Comparison of ENCODE assay signal across 9 mouse cellular contexts in genomic region chr11:48775483-48775882, GRCm38 (mm10). TPM values are rescaled to one million over a fixed set of nuclear protein-coding genes. Genes with fewer than 3 reads are reported as not detected.
DNase-seq lines count a peak whose midpoint lies in the region; ATAC-seq and TF ChIP-seq lines count a peak whose summit lies in the region.
"Had no signal": no experiment of that assay in that cellular context is flagged by ENCODE, and none has a peak within 500 bp of the region (broad histone marks: within the 10 kb centered on the region; RNA-seq: fewer than 3 reads in every experiment).

No protein-coding gene starts in this region.

- H3K4me1 ChIP-seq in ES-E14 (ENCODE audit: control insufficient read depth in 2 of 2, insufficient read depth in 2 of 2, low read length in 2 of 2, poor library complexity in 1 of 2): peaks cover 1 to 9% of the 10 kb centered on the region in 2 experiments; a peak in 3 of 4 replicates
- no peaks in the 10 kb centered on the region for H3K4me1 ChIP-seq in heart, postnatal 0 days (ENCODE audit: control insufficient read depth, insufficient read depth)
- H3K4me1 ChIP-seq in midbrain, embryonic 14.5 days (ENCODE audit: control insufficient read depth, insufficient read depth, low read length): peaks cover 5% of the 10 kb centered on the region; the same call in 1 of the 2 replicates

- in situ Hi-C loops in ES-E14 (cut with MboI; ENCODE audit: low sequenced_read_pairs in 2 of 2, unreplicated experiment in 2 of 2): loop anchor here in 1 of 2 experiments (10.0 kb wide), 1 partner anchor 329 kb away; no protein-coding TSS in a partner anchor

- DNase-seq in cerebellum, adult 8-10 months: peak; percentile 35
- DNase-seq in cerebellum, adult 11 months: no peak
- DNase-seq in ES-E14 (ENCODE audit: low read depth, low spot score): peak; percentile 96
- DNase-seq in embryo, embryonic 11 days: peak; percentile 83
- peak; percentile 63 for DNase-seq in heart, postnatal 0 days (ENCODE audit: low spot score)
- DNase-seq in left cerebral cortex, postnatal 10 days (ENCODE audit: extremely low spot score in 1 of 2, low spot score in 2 of 2): peak; percentile 54 to 59
- DNase-seq in midbrain, embryonic 14.5 days: peak; percentile 91
- DNase-seq in yolk sac, embryonic 10.5 days (ENCODE audit: low spot score): peak; percentile 52

- H3K27ac ChIP-seq in ES-E14 (ENCODE audit: insufficient read depth, low read depth, low read length, poor library complexity, severe bottlenecking): no peak overlapping the region
- H3K27ac ChIP-seq in heart, postnatal 0 days (ENCODE audit: low read depth): no peak overlapping the region
- no peak overlapping the region for H3K27ac ChIP-seq in midbrain, embryonic 14.5 days (replicated peaks; ENCODE audit: low read depth, low read length)

- no peaks in the 10 kb centered on the region for H3K27me3 ChIP-seq in heart, postnatal 0 days (ENCODE audit: control insufficient read depth, insufficient read depth, low read length)
- no peaks in the 10 kb centered on the region for H3K27me3 ChIP-seq in midbrain, embryonic 14.5 days (ENCODE audit: control insufficient read depth, insufficient read depth, low read length)

- 1% methylated on average over 7 of the region's 7 CpGs for WGBS in heart, postnatal 0 days
- under 1% methylated on average over 7 of the region's 7 CpGs for WGBS in midbrain, embryonic 14.5 days

- peak; percentile 60 for TF ChIP-seq CTCF in heart, postnatal 0 days (IDR thresholded peaks at IDR 0.05; ENCODE audit: low read depth)

- H3K4me2 ChIP-seq in heart, postnatal 0 days (ENCODE audit: low read depth, low read length): no peak overlapping the region
- peak overlapping the region; percentile 36; the same call in 1 of the 2 replicates for H3K4me2 ChIP-seq in midbrain, embryonic 14.5 days (ENCODE audit: low read length)

- no peak overlapping the region for H3K9ac ChIP-seq in ES-E14 (ENCODE audit: insufficient read depth, low read depth, low read length, poor library complexity, severe bottlenecking)
- no peak overlapping the region for H3K9ac ChIP-seq in heart, postnatal 0 days (replicated peaks; ENCODE audit: low read depth, low read length)
- H3K9ac ChIP-seq in midbrain, embryonic 14.5 days (replicated peaks; ENCODE audit: low read length): no peak overlapping the region

- no peak for ATAC-seq in heart, postnatal 0 days (ENCODE audit: insufficient read depth, low read depth)
- no peak for ATAC-seq in midbrain, embryonic 14.5 days (ENCODE audit: low FRiP score, low TSS enrichment)

- intact Hi-C loops in left cerebral cortex, postnatal 10 days (cut with DNase I): loop anchor here (5.0 to 10.0 kb wide), 2 partner anchors 1843 to 1911 kb away; no protein-coding TSS in a partner anchor

- H3K36me3 ChIP-seq in ES-E14 (ENCODE audit: control insufficient read depth, insufficient read depth, low read length, poor library complexity, severe bottlenecking): no peaks in the 10 kb centered on the region
- no peaks in the 10 kb centered on the region for H3K36me3 ChIP-seq in heart, postnatal 0 days (replicated peaks; ENCODE audit: control insufficient read depth, insufficient read depth, low read length)
- no peaks in the 10 kb centered on the region for H3K36me3 ChIP-seq in midbrain, embryonic 14.5 days (ENCODE audit: control insufficient read depth, insufficient read depth, low read length)
- H3K36me3 ChIP-seq: G1E had no signal

- H3K9me3 ChIP-seq in ES-E14 (ENCODE audit: control insufficient read depth, insufficient read depth, low read depth, low read length): no peaks in the 10 kb centered on the region
- H3K9me3 ChIP-seq in heart, postnatal 0 days (replicated peaks; ENCODE audit: control insufficient read depth, low read length): no peaks in the 10 kb centered on the region
- no peaks in the 10 kb centered on the region for H3K9me3 ChIP-seq in midbrain, embryonic 14.5 days (ENCODE audit: control insufficient read depth, low read length)
- H3K9me3 ChIP-seq: G1E had no signal

- TF ChIP-seq EP300 in heart, postnatal 0 days (IDR thresholded peaks at IDR 0.05; ENCODE audit: low read depth): no peak

- H3K4me3 ChIP-seq in ES-E14 (ENCODE audit: insufficient read depth in 1 of 2, low read depth in 1 of 2, low read length in 2 of 2, poor library complexity in 1 of 2, severe bottlenecking in 1 of 2): no peak overlapping the region
- no peak overlapping the region for H3K4me3 ChIP-seq in heart, postnatal 0 days (ENCODE audit: low read depth, low read length)
- H3K4me3 ChIP-seq in midbrain, embryonic 14.5 days (replicated peaks; ENCODE audit: low read depth, low read length): no peak overlapping the region

TF ChIP-seq in ES-E14, 5 proteins besides CTCF, POLR2A, EP300 and RAD21:
- TF ChIP-seq ZNF384 (IDR thresholded peaks at IDR 0.05; ENCODE audit: low read depth, low read length) (peak; percentile 97), MAFK (IDR thresholded peaks at IDR 0.05; ENCODE audit: insufficient read depth, low read depth, low read length) (no peak), HCFC1 (IDR thresholded peaks at IDR 0.05; ENCODE audit: borderline replicate concordance, insufficient read depth, low read length) (no peak), CHD2 (IDR thresholded peaks at IDR 0.05; ENCODE audit: low read depth, low read length) (no peak), ZC3H11A (IDR thresholded peaks at IDR 0.05; ENCODE audit: borderline replicate concordance, low read depth, low read length) (peak; percentile 38; the same call in 1 of the 2 replicates)

RNA-seq across cellular contexts. Expression of gene Rack1, which starts 24.6 kb away (rescaled TPM):
- total RNA-seq in ES-E14 (2012; rRNA removed): 3,112 and 3,420 TPM in 2 replicates
- total RNA-seq in heart, postnatal 0 days (2014; rRNA removed; ENCODE audit: low replicate concordance): 1,323 and 1,324 TPM in 2 replicates
- polyA plus RNA-seq in heart, postnatal 0 days (2015; fragmentation: Nextera tagmentation; extraction: Ambion mirVana): 292 and 307 TPM in 2 replicates
- total RNA-seq in left cerebral cortex, postnatal 10 days (2021): 100 to 1,000 TPM; 345 to 360 TPM
- 505 and 506 TPM in 2 replicates for polyA plus RNA-seq in midbrain, embryonic 14.5 days (2014; fragmentation: Nextera tagmentation; extraction: Ambion mirVana)

RNA-seq across cellular contexts. Expression of gene Trim41, which starts 41.7 kb away (rescaled TPM):
- 47.8 and 52.8 TPM in 2 replicates for total RNA-seq in ES-E14 (2012; rRNA removed)
- total RNA-seq in heart, postnatal 0 days (2014; rRNA removed; ENCODE audit: low replicate concordance): 22.7 and 39.6 TPM in 2 replicates
- polyA plus RNA-seq in heart, postnatal 0 days (2015; fragmentation: Nextera tagmentation; extraction: Ambion mirVana): 2.7 and 2.9 TPM in 2 replicates
- total RNA-seq in left cerebral cortex, postnatal 10 days (2021): 10 to 100 TPM; 44.0 to 48.2 TPM
- 6.3 and 8.4 TPM in 2 replicates for polyA plus RNA-seq in midbrain, embryonic 14.5 days (2014; fragmentation: Nextera tagmentation; extraction: Ambion mirVana)

RNA-seq across cellular contexts. Expression of gene Trim7, which starts 50.5 kb away (rescaled TPM):
- 5.9 and 6.1 TPM in 2 replicates for total RNA-seq in ES-E14 (2012; rRNA removed)
- total RNA-seq in heart, postnatal 0 days (2014; rRNA removed; ENCODE audit: low replicate concordance): 1.1 and 5.3 TPM in 2 replicates
- polyA plus RNA-seq in heart, postnatal 0 days (2015; fragmentation: Nextera tagmentation; extraction: Ambion mirVana): 1.3 and 1.9 TPM in 2 replicates
- total RNA-seq in left cerebral cortex, postnatal 10 days (2021): 1 to 10 TPM; 3.0 to 3.1 TPM
- polyA plus RNA-seq in midbrain, embryonic 14.5 days (2014; fragmentation: Nextera tagmentation; extraction: Ambion mirVana): 0.75 and 1.6 TPM in 2 replicates

RNA-seq across cellular contexts. Expression of gene Gm12184, which starts 51.0 kb away (rescaled TPM):
- 11.4 and 12.2 TPM in 2 replicates for total RNA-seq in ES-E14 (2012; rRNA removed)
- total RNA-seq in heart, postnatal 0 days (2014; rRNA removed; ENCODE audit: low replicate concordance): 1.8 and 27.8 TPM in 2 replicates
- polyA plus RNA-seq in heart, postnatal 0 days (2015; fragmentation: Nextera tagmentation; extraction: Ambion mirVana): 1.8 and 2.7 TPM in 2 replicates
- total RNA-seq in left cerebral cortex, postnatal 10 days (2021): 1 to 10 TPM in 1 of 2 experiments, under 1 TPM in 1; 0.75 to 1.6 TPM
- 3.2 and 4.5 TPM in 2 replicates for polyA plus RNA-seq in midbrain, embryonic 14.5 days (2014; fragmentation: Nextera tagmentation; extraction: Ambion mirVana)
